Mouse (Mus musculus) C2C12 (cell line): ENCODE measurements around the gene Stx7.

Experiments
- CTCF ChIP-seq: IDR thresholded peaks from one replicate; pipeline ENCODE4 v1.5.1; 2011; ENCODE audit not compliant: control insufficient read depth, insufficient read depth, insufficient read length
- USF1 ChIP-seq: IDR thresholded peaks from one replicate; pipeline ENCODE4 v1.6.1; 2011; ENCODE audit warnings: low read depth, mild to moderate bottlenecking, control low read depth, moderate library complexity

GRCm38 (mm10) chr10:24134071-24134645 lies 14.9 kb upstream of the Stx7 start:
- TF ChIP-seq CTCF (no peak), USF1 (no peak)
